ENCODE assay signal across 8 mouse cellular contexts in genomic region chr3:108414857-108415830, GRCm38 (mm10). TPM values are rescaled to one million over a fixed set of nuclear protein-coding genes. Genes with fewer than 3 reads are reported as not detected.
DNase-seq lines count a peak whose midpoint lies in the region; ATAC-seq and TF ChIP-seq lines count a peak whose summit lies in the region.

Gene Celsr2, minus strand, starts transcription at chr3:108415552.

- peak within 1 kb of the TSS; percentile 82 for H3K9ac ChIP-seq in embryonic facial prominence, embryonic 12.5 days
- H3K9ac ChIP-seq in hindbrain, embryonic 15.5 days: peak within 1 kb of the TSS; percentile 99
- H3K9ac ChIP-seq in limb, embryonic 14.5 days (ENCODE audit: low read depth, low read length, severe bottlenecking): peak within 1 kb of the TSS; percentile 62
- H3K9ac ChIP-seq in neural tube, embryonic 14.5 days (replicated peaks; ENCODE audit: low read depth, low read length): peak within 1 kb of the TSS; percentile 93

- H3K4me2 ChIP-seq in embryonic facial prominence, embryonic 12.5 days (replicated peaks): peak within 1 kb of the TSS; percentile 99
- peak within 1 kb of the TSS; percentile 82 for H3K4me2 ChIP-seq in hindbrain, embryonic 15.5 days
- H3K4me2 ChIP-seq in limb, embryonic 14.5 days (replicated peaks; ENCODE audit: low read depth, low read length, severe bottlenecking): peak within 1 kb of the TSS; percentile 99
- peak within 1 kb of the TSS; percentile 89 for H3K4me2 ChIP-seq in neural tube, embryonic 14.5 days (ENCODE audit: low read depth, low read length)

- H3K9me3 ChIP-seq in embryonic facial prominence, embryonic 12.5 days: peaks cover 13% of the 10 kb centered on the region
- H3K9me3 ChIP-seq in hindbrain, embryonic 15.5 days: no peaks in the 10 kb centered on the region
- peaks cover 15% of the 10 kb centered on the region for H3K9me3 ChIP-seq in limb, embryonic 14.5 days (ENCODE audit: control insufficient read depth, low read length)
- no peaks in the 10 kb centered on the region for H3K9me3 ChIP-seq in neural tube, embryonic 14.5 days (ENCODE audit: control insufficient read depth, low read length)

- 0 out of 2 replicates have a peak, but pooled peaks have one; percentile 6 for ATAC-seq in embryonic facial prominence, embryonic 12.5 days (ENCODE audit: insufficient number of reproducible peaks, insufficient read depth, low FRiP score, low TSS enrichment)
- peak; percentile 35 for ATAC-seq in hindbrain, embryonic 15.5 days (ENCODE audit: low FRiP score, low read depth)
- ATAC-seq in limb, embryonic 14.5 days (ENCODE audit: low FRiP score, low read depth): 0 out of 2 replicates have a peak, but pooled peaks have one; percentile 6
- peak; percentile 42 for ATAC-seq in neural tube, embryonic 14.5 days (ENCODE audit: low read depth)

- peak within 1 kb of the TSS; percentile 80 for H3K4me3 ChIP-seq in kidney, adult 2 months (ENCODE audit: insufficient read depth, low read depth, low read length)
- H3K4me3 ChIP-seq in embryonic facial prominence, embryonic 12.5 days: peak within 1 kb of the TSS; percentile 82
- H3K4me3 ChIP-seq in hindbrain, embryonic 15.5 days: peak within 1 kb of the TSS; percentile 92
- peak within 1 kb of the TSS; percentile 69 for H3K4me3 ChIP-seq in limb, embryonic 14.5 days (replicated peaks; ENCODE audit: low read length)
- H3K4me3 ChIP-seq in neural tube, embryonic 14.5 days (ENCODE audit: low read depth, low read length): peak within 1 kb of the TSS; percentile 94

- H3K27ac ChIP-seq in kidney, adult 2 months (ENCODE audit: insufficient read depth, low read depth, low read length): peak within 1 kb of the TSS; percentile 36
- peak within 1 kb of the TSS; percentile 63; the same call in 1 of the 2 replicates for H3K27ac ChIP-seq in embryonic facial prominence, embryonic 12.5 days
- peak within 1 kb of the TSS; percentile 95 for H3K27ac ChIP-seq in hindbrain, embryonic 15.5 days (replicated peaks)
- H3K27ac ChIP-seq in limb, embryonic 14.5 days (replicated peaks; ENCODE audit: low read depth, low read length): no peak within 1 kb of the TSS
- H3K27ac ChIP-seq in neural tube, embryonic 14.5 days (ENCODE audit: low read depth, low read length): peak within 1 kb of the TSS; percentile 85

- 5% methylated on average over 65 of the region's 67 CpGs for WGBS in kidney, adult 2 months
- WGBS in embryonic facial prominence, embryonic 12.5 days: 6% methylated on average over 67 of the region's 67 CpGs
- WGBS in hindbrain, embryonic 15.5 days: 3% methylated on average over 51 of the region's 67 CpGs
- 9% methylated on average over 32 of the region's 67 CpGs for WGBS in limb, embryonic 14.5 days
- whole genome bisulfite sequencing in neural tube, embryonic 14.5 days: 3% methylated on average over 63 of the region's 67 CpGs

- DNase-seq in kidney, adult 2 months: peak; percentile 42
- DNase-seq in kidney, adult 9 months: no peak
- peak; percentile 46 for DNase-seq in ZHBTc4 (ENCODE audit: low read depth, low spot score)
- peak; percentile 58 for DNase-seq in limb, embryonic 14.5 days (ENCODE audit: low spot score)
- DNase-seq in B cell, adult 2 months: no peak

- no peaks in the 10 kb centered on the region for H3K36me3 ChIP-seq in kidney, adult 2 months (ENCODE audit: control insufficient read depth, insufficient read depth, low read length)
- peaks cover 27% of the 10 kb centered on the region for H3K36me3 ChIP-seq in embryonic facial prominence, embryonic 12.5 days
- peaks cover 20% of the 10 kb centered on the region for H3K36me3 ChIP-seq in hindbrain, embryonic 15.5 days
- H3K36me3 ChIP-seq in limb, embryonic 14.5 days (ENCODE audit: control insufficient read depth, insufficient read depth, low read length): peaks cover 25% of the 10 kb centered on the region
- H3K36me3 ChIP-seq in neural tube, embryonic 14.5 days (ENCODE audit: control insufficient read depth, insufficient read depth, low read length): peaks cover 15% of the 10 kb centered on the region

- peaks cover 32% of the 10 kb centered on the region for H3K4me1 ChIP-seq in kidney, adult 2 months (ENCODE audit: control insufficient read depth, insufficient read depth, low read length)
- peaks cover 24% of the 10 kb centered on the region for H3K4me1 ChIP-seq in embryonic facial prominence, embryonic 12.5 days
- peaks cover 54% of the 10 kb centered on the region for H3K4me1 ChIP-seq in hindbrain, embryonic 15.5 days (replicated peaks)
- H3K4me1 ChIP-seq in limb, embryonic 14.5 days (ENCODE audit: control insufficient read depth, insufficient read depth, low read length): peaks cover 10% of the 10 kb centered on the region; the same call in 1 of the 2 replicates
- H3K4me1 ChIP-seq in neural tube, embryonic 14.5 days (ENCODE audit: control insufficient read depth, insufficient read depth, low read length): peaks cover 37% of the 10 kb centered on the region

- no peak for TF ChIP-seq POLR2A in kidney, adult 2 months (IDR thresholded peaks at IDR 0.05; ENCODE audit: low read depth, low read length)
- no peak for TF ChIP-seq POLR2A in limb, embryonic 14.5 days (IDR thresholded peaks at IDR 0.05; ENCODE audit: borderline replicate concordance, extremely low read depth, insufficient read depth, insufficient read length)

- no peaks in the 10 kb centered on the region for H3K27me3 ChIP-seq in kidney, adult 2 months (replicated peaks; ENCODE audit: control insufficient read depth, insufficient read depth, low read length)
- H3K27me3 ChIP-seq in embryonic facial prominence, embryonic 12.5 days: peaks cover 21% of the 10 kb centered on the region
- no peaks in the 10 kb centered on the region for H3K27me3 ChIP-seq in hindbrain, embryonic 15.5 days
- H3K27me3 ChIP-seq in limb, embryonic 14.5 days (ENCODE audit: control insufficient read depth, insufficient read depth, low read length): 0 out of 2 replicates have a peak, but pooled peaks cover 10% of the 10 kb centered on the region
- no peaks in the 10 kb centered on the region for H3K27me3 ChIP-seq in neural tube, embryonic 14.5 days (ENCODE audit: control insufficient read depth, insufficient read depth, low read length)

- TF ChIP-seq CTCF in kidney, adult 2 months (conservative IDR thresholded peaks at IDR 0.05; ENCODE audit: insufficient read depth, insufficient read length, low read depth, low read length): no peak

RNA-seq across cellular contexts. Expression of gene Celsr2, which starts in this region (rescaled TPM):
- polyA plus RNA-seq in kidney, adult 2 months (2012; rRNA removed): 60.5 and 67.4 TPM in 2 replicates
- polyA plus RNA-seq in embryonic facial prominence, embryonic 12.5 days (2016; fragmentation: Nextera tagmentation; extraction: Ambion mirVana): 9.5 and 11.0 TPM in 2 replicates
- polyA plus RNA-seq in hindbrain, embryonic 15.5 days (2015; fragmentation: Nextera tagmentation; extraction: Ambion mirVana): 43.1 and 44.9 TPM in 2 replicates
- 18.9 and 23.3 TPM in 2 replicates for polyA plus RNA-seq in limb, embryonic 14.5 days (2012; rRNA removed)
- polyA plus RNA-seq in limb, embryonic 14.5 days (2014; fragmentation: Nextera tagmentation; extraction: Ambion mirVana): 10.5 and 15.5 TPM in 2 replicates
- polyA plus RNA-seq in neural tube, embryonic 14.5 days (2014; fragmentation: Nextera tagmentation; extraction: Ambion mirVana): 50.4 and 56.7 TPM in 2 replicates

Comparison
In these comparisons a context has a peak if more than half of its experiments do, and no peak if none do; other contexts are left out.
1. DNase-seq: peak in kidney, adult 2 months (single experiment), ZHBTc4 (single experiment) and limb, embryonic 14.5 days (single experiment); none in kidney, adult 9 months (single experiment) and B cell, adult 2 months (0 of 2).
2. Peak in every context shown above with its lines, with median percentiles within 50 percentile points of each other: H3K4me3 ChIP-seq, ATAC-seq, H3K4me2 ChIP-seq and H3K9ac ChIP-seq.